Mouse (Mus musculus): ENCODE results near the gene Meis3. TPM values are rescaled to one million over a fixed set of nuclear protein-coding genes. Genes with fewer than 3 reads are reported as not detected.

Meis3 gene
- not detected for polyA plus RNA-seq (2014; fragmentation: Illumina TruSeq; extraction: RNeasy Lipid Tissue Mini Kit (QIAGEN cat#74804); ENCODE audit: low read depth, low replicate concordance)

DNA sequence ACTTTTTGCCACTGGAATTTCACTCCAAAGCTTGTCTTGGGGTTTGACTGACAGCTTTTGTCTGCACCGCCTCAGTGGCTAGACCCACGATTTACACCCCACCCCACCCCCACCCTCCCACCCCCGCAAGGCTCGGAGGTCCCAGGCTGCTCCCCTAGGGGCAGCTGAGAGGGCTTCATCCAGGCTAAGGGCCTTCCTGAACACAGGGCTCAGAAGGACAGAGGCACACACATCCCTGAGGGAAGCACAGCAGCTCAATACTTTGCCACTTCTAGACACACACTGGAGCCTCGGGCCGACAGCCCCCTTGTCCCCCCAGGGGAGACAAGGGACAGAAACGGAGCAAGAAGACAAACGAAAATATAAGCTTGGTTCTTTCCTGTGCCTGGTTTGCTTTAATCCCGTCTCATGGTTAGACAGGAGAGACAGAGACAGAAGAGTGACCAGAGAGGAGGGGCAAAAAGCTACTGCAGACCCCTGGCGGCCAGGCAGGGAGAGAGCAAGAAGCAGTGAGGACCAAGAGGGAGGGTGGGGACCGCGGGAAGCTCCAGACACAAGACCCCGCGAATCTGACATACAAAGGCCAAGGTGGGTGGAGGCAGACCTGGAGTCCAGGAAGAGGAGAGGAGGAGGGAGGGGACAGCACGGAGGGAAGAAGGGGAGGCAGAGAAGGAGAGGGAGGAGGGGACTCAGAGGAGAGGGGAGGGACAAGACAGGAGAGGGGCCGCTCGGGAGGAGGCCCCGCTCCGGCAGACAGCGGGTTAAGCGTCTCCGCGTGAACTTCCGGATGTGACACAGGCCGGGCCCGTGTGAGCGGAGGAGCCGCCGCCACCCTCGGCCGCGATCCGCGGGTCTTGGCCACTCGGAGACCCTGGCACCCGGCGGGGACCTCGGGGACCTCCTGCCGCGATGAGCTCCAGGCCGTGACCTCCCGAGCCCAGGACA lies at the start of gene Meis3:
Gene Meis3, plus strand, starts transcription at position 494 of the 945 bp plus-strand sequence.

DNA sequence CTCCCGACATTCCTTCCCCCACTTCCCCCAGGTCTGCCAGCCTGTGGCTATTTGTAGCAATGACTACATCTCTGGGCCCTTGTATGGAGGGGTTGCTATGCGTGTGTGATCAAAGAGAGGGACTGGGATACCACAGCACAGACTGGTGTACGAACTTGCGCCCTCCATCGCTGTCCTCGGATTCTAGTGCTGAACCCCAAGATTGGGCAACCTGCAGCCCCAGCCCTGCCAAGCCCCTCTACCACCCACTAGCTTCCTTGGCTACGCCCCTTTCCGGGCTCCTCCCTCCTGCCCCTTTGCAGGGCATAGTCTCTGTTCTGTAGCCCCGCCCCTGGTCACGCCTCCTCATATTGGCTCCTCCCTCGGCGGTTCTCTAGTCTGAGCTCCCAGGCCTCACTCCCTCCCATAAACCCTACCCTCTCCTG lies 45.5 kb upstream of the Meis3 start, which contains the start of gene Slc8a2:
Gene Slc8a2, plus strand, starts transcription at position 406 of the 425 bp plus-strand sequence.

DNA sequence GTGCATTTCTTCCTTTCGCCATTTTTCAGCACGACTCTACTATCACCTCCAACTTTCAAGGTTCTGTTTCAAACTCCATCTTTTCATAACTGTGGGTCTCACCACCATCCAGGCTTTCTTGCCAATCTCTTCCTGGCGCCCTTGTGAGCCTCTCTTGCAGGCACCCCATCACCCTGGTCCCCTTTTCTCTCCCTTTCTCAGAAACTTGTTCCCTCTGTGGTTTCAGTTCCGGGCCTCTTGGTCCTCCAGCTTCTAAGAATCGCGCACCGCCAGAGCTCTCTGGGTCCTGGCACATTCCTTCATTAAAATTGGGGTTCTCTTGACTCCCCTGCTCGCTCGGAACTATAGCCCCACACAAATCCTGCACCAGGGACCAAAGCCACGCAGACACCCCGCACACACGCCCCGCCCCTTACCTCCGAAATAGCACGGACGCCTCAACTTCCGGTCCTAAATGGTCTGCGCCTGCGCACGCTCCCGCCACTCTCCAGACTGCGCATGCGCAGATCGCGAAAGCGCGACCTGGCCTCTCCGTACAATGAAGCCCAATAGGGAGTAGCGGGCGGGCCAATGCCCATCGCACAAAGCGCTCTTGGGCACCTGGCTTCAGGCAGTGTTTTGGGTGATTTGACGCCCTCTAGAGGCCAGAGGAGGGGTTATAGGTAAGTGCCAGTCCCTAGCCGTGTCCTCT lies 46.8 kb downstream of the Meis3 start, which contains the start of gene Dhx34:
Gene Dhx34, minus strand, starts transcription at position 456 of the 691 bp plus-strand sequence.

Other genes with a start within 250 kb of the Meis3 start
- gene Nop53, start 229.0 kb upstream of the Meis3 start, polyA plus RNA-seq (2014; fragmentation: Illumina TruSeq; extraction: RNeasy Lipid Tissue Mini Kit (QIAGEN cat#74804); ENCODE audit: low read depth, low replicate concordance), result 10.2 TPM
- 6.9 TPM for gene Ehd2, start 207.5 kb upstream of the Meis3 start, polyA plus RNA-seq (2014; fragmentation: Illumina TruSeq; extraction: RNeasy Lipid Tissue Mini Kit (QIAGEN cat#74804); ENCODE audit: low read depth, low replicate concordance)
- 0.28 TPM for gene Bicra, start 127.2 kb upstream of the Meis3 start, polyA plus RNA-seq (2014; fragmentation: Illumina TruSeq; extraction: RNeasy Lipid Tissue Mini Kit (QIAGEN cat#74804); ENCODE audit: low read depth, low replicate concordance)
- not detected for gene Zfp541, start 113.3 kb upstream of the Meis3 start, polyA plus RNA-seq (2014; fragmentation: Illumina TruSeq; extraction: RNeasy Lipid Tissue Mini Kit (QIAGEN cat#74804); ENCODE audit: low read depth, low replicate concordance)
- gene Napa, start 76.6 kb upstream of the Meis3 start, polyA plus RNA-seq (2014; fragmentation: Illumina TruSeq; extraction: RNeasy Lipid Tissue Mini Kit (QIAGEN cat#74804); ENCODE audit: low read depth, low replicate concordance), result 19.9 TPM
- gene Kptn, start 55.2 kb upstream of the Meis3 start, polyA plus RNA-seq (2014; fragmentation: Illumina TruSeq; extraction: RNeasy Lipid Tissue Mini Kit (QIAGEN cat#74804); ENCODE audit: low read depth, low replicate concordance), result 3.5 TPM
- 0.08 TPM for gene Slc8a2, start 45.3 kb upstream of the Meis3 start, polyA plus RNA-seq (2014; fragmentation: Illumina TruSeq; extraction: RNeasy Lipid Tissue Mini Kit (QIAGEN cat#74804); ENCODE audit: low read depth, low replicate concordance)
- gene Dhx34, start 46.9 kb downstream of the Meis3 start, polyA plus RNA-seq (2014; fragmentation: Illumina TruSeq; extraction: RNeasy Lipid Tissue Mini Kit (QIAGEN cat#74804); ENCODE audit: low read depth, low replicate concordance), result 0.24 TPM
- gene C5ar2, start 69.1 kb downstream of the Meis3 start, polyA plus RNA-seq (2014; fragmentation: Illumina TruSeq; extraction: RNeasy Lipid Tissue Mini Kit (QIAGEN cat#74804); ENCODE audit: low read depth, low replicate concordance), result 0.12 TPM
- 0.57 TPM for gene C5ar1, start 84.5 kb downstream of the Meis3 start, polyA plus RNA-seq (2014; fragmentation: Illumina TruSeq; extraction: RNeasy Lipid Tissue Mini Kit (QIAGEN cat#74804); ENCODE audit: low read depth, low replicate concordance)
- 0.93 TPM for gene Inafm1, start 98.5 kb downstream of the Meis3 start, polyA plus RNA-seq (2014; fragmentation: Illumina TruSeq; extraction: RNeasy Lipid Tissue Mini Kit (QIAGEN cat#74804); ENCODE audit: low read depth, low replicate concordance)
- 10.5 TPM for gene Ccdc9, start 111.7 kb downstream of the Meis3 start, polyA plus RNA-seq (2014; fragmentation: Illumina TruSeq; extraction: RNeasy Lipid Tissue Mini Kit (QIAGEN cat#74804); ENCODE audit: low read depth, low replicate concordance)
- gene Bbc3, start 133.3 kb downstream of the Meis3 start, polyA plus RNA-seq (2014; fragmentation: Illumina TruSeq; extraction: RNeasy Lipid Tissue Mini Kit (QIAGEN cat#74804); ENCODE audit: low read depth, low replicate concordance), result not detected
- 46.2 TPM for gene Sae1, start 212.7 kb downstream of the Meis3 start, polyA plus RNA-seq (2014; fragmentation: Illumina TruSeq; extraction: RNeasy Lipid Tissue Mini Kit (QIAGEN cat#74804); ENCODE audit: low read depth, low replicate concordance)
- gene Zc3h4, start 225.8 kb downstream of the Meis3 start, polyA plus RNA-seq (2014; fragmentation: Illumina TruSeq; extraction: RNeasy Lipid Tissue Mini Kit (QIAGEN cat#74804); ENCODE audit: low read depth, low replicate concordance), result 3.0 TPM

Measured in kidney, adult 10 weeks (tissue).